In the genomic region with DNA sequence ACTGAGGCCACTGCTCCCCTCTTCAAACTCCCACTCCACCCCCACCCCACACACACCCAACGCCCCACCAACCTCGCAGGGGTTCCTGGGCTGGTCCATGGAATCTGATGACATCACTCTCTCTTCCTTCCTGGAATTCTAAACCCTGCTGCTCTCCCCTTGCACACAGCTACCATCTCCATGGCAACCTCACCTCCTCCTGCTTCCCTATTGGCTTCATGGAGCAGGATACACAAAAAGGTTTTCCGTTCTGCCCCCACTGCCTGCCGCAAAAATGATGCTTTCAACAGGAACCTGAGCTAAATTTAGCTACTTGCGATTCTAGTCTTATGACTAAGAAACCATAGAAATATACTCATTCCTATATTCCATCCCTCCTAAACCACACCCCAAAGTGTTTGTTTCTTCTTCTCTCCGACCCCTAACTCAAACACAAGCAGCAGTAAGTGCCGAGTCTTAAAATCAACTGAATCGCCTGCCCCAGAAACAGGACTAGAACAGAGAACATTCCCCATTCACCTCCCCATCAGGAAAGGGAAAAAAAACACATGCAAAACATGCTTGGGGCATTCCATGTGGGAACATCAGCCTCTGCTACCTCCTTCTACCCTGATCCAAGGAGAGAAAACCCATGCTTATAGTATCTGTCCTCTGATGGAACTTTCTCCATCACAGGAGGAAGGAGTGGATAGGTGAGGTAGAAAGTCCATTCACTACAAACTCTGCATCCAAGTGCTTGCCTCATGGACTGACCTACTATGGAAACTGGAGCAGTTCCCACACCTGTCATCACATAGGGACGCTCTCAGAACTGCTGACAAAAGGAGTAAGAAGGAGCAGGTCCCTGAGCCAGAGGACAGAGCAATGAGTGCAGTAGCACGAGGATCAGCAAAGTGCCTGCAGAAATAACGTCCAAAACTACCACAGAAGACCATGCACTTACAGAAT, we compare ENCODE assay signal across 7 mouse cellular contexts.
DNase-seq lines count a peak whose midpoint lies in the region; ATAC-seq and TF ChIP-seq lines count a peak whose summit lies in the region.

No protein-coding gene starts in this region.

- WGBS in heart, embryonic 10.5 days, result 15% methylated on average over 11 of the region's 11 CpGs
- 11% methylated on average over 11 of the region's 11 CpGs for WGBS in kidney, postnatal 0 days
- WGBS in limb, embryonic 14.5 days, result 15% methylated on average over 11 of the region's 11 CpGs

- peaks cover 51% of the 10 kb centered on the region for H3K4me1 ChIP-seq in heart, embryonic 10.5 days
- peaks cover 14% of the 10 kb centered on the region; the same call in 1 of the 2 replicates for H3K4me1 ChIP-seq in kidney, postnatal 0 days (replicated peaks; ENCODE audit: insufficient read depth, low read length)
- peaks cover 15% of the 10 kb centered on the region for H3K4me1 ChIP-seq in limb, embryonic 14.5 days (ENCODE audit: control insufficient read depth, insufficient read depth, low read length)

- H3K27ac ChIP-seq in heart, embryonic 10.5 days, result peak overlapping the region; percentile 62
- peak overlapping the region; percentile 60 for H3K27ac ChIP-seq in kidney, postnatal 0 days
- peak overlapping the region; percentile 76 for H3K27ac ChIP-seq in limb, embryonic 14.5 days (replicated peaks; ENCODE audit: low read depth, low read length)

- no peak for TF ChIP-seq CTCF in brain, embryonic 14.5 days (IDR thresholded peaks at IDR 0.05; ENCODE audit: borderline replicate concordance, extremely low read depth, insufficient read depth, insufficient read length)
- TF ChIP-seq CTCF in kidney, postnatal 0 days (IDR thresholded peaks at IDR 0.05; ENCODE audit: low read depth), result no peak

- H3K4me2 ChIP-seq in kidney, postnatal 0 days (ENCODE audit: low read length), result no peak overlapping the region
- peak overlapping the region; percentile 37 for H3K4me2 ChIP-seq in limb, embryonic 14.5 days (replicated peaks; ENCODE audit: low read depth, low read length, severe bottlenecking)

- no peaks in the 10 kb centered on the region for H3K36me3 ChIP-seq in heart, embryonic 10.5 days
- no peaks in the 10 kb centered on the region for H3K36me3 ChIP-seq in kidney, postnatal 0 days (ENCODE audit: insufficient read depth, low read length)
- no peaks in the 10 kb centered on the region for H3K36me3 ChIP-seq in limb, embryonic 14.5 days (ENCODE audit: control insufficient read depth, insufficient read depth, low read length)

- peak overlapping the region; percentile 12 for H3K4me3 ChIP-seq in heart, embryonic 10.5 days
- H3K4me3 ChIP-seq in kidney, postnatal 0 days (replicated peaks; ENCODE audit: low read depth, low read length), result no peak overlapping the region
- no peak overlapping the region for H3K4me3 ChIP-seq in limb, embryonic 14.5 days (replicated peaks; ENCODE audit: low read length)

- no peaks in the 10 kb centered on the region for H3K9me3 ChIP-seq in heart, embryonic 10.5 days
- no peaks in the 10 kb centered on the region for H3K9me3 ChIP-seq in kidney, postnatal 0 days (replicated peaks; ENCODE audit: low read length)
- no peaks in the 10 kb centered on the region for H3K9me3 ChIP-seq in limb, embryonic 14.5 days (ENCODE audit: control insufficient read depth, low read length)

- DNase-seq in brain, embryonic 14.5 days (ENCODE audit: low read depth), result peak; percentile 98
- peak; percentile 66 for DNase-seq in embryo, embryonic 11.5 days (ENCODE audit: low read depth, low spot score)
- DNase-seq in heart, embryonic 10.5 days (ENCODE audit: low spot score), result peak; percentile 89
- peak; percentile 86 for DNase-seq in kidney, postnatal 0 days (ENCODE audit: low spot score)
- peak; percentile 80 for DNase-seq in limb, embryonic 14.5 days (ENCODE audit: low spot score)
- peak; percentile 82 for DNase-seq in retina, postnatal 1 day

- H3K27me3 ChIP-seq in heart, embryonic 10.5 days (ENCODE audit: insufficient read depth, poor library complexity, severe bottlenecking), result no peaks in the 10 kb centered on the region
- H3K27me3 ChIP-seq in kidney, postnatal 0 days (ENCODE audit: insufficient read depth, low read length), result no peaks in the 10 kb centered on the region
- no peaks in the 10 kb centered on the region for H3K27me3 ChIP-seq in limb, embryonic 14.5 days (ENCODE audit: control insufficient read depth, insufficient read depth, low read length)

- no peak overlapping the region for H3K9ac ChIP-seq in kidney, postnatal 0 days (ENCODE audit: low read depth, low read length)
- peak overlapping the region; percentile 6; the same call in 1 of the 2 replicates for H3K9ac ChIP-seq in limb, embryonic 14.5 days (ENCODE audit: low read depth, low read length, severe bottlenecking)

- no peak for TF ChIP-seq POLR2A in brain, embryonic 14.5 days (IDR thresholded peaks at IDR 0.05; ENCODE audit: borderline replicate concordance, extremely low read depth, insufficient read depth, insufficient read length, poor library complexity, severe bottlenecking)
- TF ChIP-seq POLR2A in limb, embryonic 14.5 days (IDR thresholded peaks at IDR 0.05; ENCODE audit: borderline replicate concordance, extremely low read depth, insufficient read depth, insufficient read length), result no peak

- no peak for ATAC-seq in kidney, postnatal 0 days (replicated peaks; ENCODE audit: low FRiP score, low read depth)
- peak; percentile 91 for ATAC-seq in limb, embryonic 14.5 days (ENCODE audit: low FRiP score, low read depth)
- no peak for ATAC-seq in granulocyte monocyte progenitor cell, adult 5-6 weeks (replicated peaks; ENCODE audit: poor library complexity, severe bottlenecking)
